ENCODE assay signal across 29 mouse cellular contexts in the genomic region with DNA sequence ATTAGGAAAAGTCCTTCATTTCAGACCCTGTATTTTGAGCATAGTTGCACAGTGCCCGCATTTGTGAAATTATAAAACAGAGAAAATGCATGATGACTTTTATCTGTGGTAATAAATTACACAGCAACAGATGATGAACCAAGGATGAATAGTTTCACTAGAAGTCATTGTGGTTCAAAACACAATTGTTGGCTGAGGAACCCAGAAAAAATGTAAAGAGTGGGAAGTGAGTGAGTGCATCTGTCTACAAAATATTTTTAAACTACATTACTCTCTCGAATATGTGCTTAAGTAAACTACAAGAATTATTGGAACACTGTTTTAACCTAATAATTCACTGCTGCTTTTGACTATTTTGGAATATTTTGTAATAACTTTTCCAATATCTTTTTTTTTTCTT.
DNase-seq lines count a peak whose midpoint lies in the region; ATAC-seq and TF ChIP-seq lines count a peak whose summit lies in the region.
"Had no signal": no experiment of that assay in that cellular context is flagged by ENCODE, and none has a peak within 500 bp of the region (broad histone marks: within the 10 kb centered on the region; RNA-seq: fewer than 3 reads in every experiment).

No protein-coding gene starts in this region.

- no peaks in the 10 kb centered on the region for H3K4me1 ChIP-seq in lung, embryonic 14.5 days (ENCODE audit: insufficient read depth)
- H3K4me1 ChIP-seq in lung, postnatal 0 days (ENCODE audit: insufficient read depth, low read depth, low read length): no peaks in the 10 kb centered on the region
- H3K4me1 ChIP-seq: embryonic facial prominence, embryonic 13.5 days; embryonic facial prominence, embryonic 15.5 days; forebrain, embryonic 10.5 days; forebrain, embryonic 12.5 days had no signal

- TF ChIP-seq CTCF in lung, embryonic 14.5 days (IDR thresholded peaks at IDR 0.05; ENCODE audit: low read depth): no peak
- TF ChIP-seq CTCF in lung, postnatal 0 days (IDR thresholded peaks at IDR 0.05): no peak

- H3K9me3 ChIP-seq in lung, embryonic 14.5 days (ENCODE audit: low read depth, low read length): no peaks in the 10 kb centered on the region
- no peaks in the 10 kb centered on the region for H3K9me3 ChIP-seq in lung, postnatal 0 days (ENCODE audit: low read length)
- H3K9me3 ChIP-seq: embryonic facial prominence, embryonic 13.5 days; embryonic facial prominence, embryonic 15.5 days; forebrain, embryonic 10.5 days; forebrain, embryonic 12.5 days; G1E had no signal

- 59% methylated on average over 2 of the region's 2 CpGs for WGBS in lung, embryonic 14.5 days
- 54% methylated on average over 2 of the region's 2 CpGs for WGBS in lung, postnatal 0 days

- H3K9ac ChIP-seq in lung, embryonic 14.5 days: no peak overlapping the region
- H3K9ac ChIP-seq in lung, postnatal 0 days (replicated peaks; ENCODE audit: low read depth): no peak overlapping the region
- H3K9ac ChIP-seq: embryonic facial prominence, embryonic 13.5 days; embryonic facial prominence, embryonic 15.5 days; forebrain, embryonic 12.5 days had no signal

- no peak overlapping the region for H3K4me3 ChIP-seq in lung, embryonic 14.5 days (ENCODE audit: low read depth, low read length)
- no peak overlapping the region for H3K4me3 ChIP-seq in lung, postnatal 0 days (ENCODE audit: low read depth, low read length)
- H3K4me3 ChIP-seq: embryonic facial prominence, embryonic 13.5 days; embryonic facial prominence, embryonic 15.5 days; erythroblast, embryonic 14.5 days; forebrain, embryonic 10.5 days; forebrain, embryonic 12.5 days had no signal

- H3K27ac ChIP-seq in lung, embryonic 14.5 days (ENCODE audit: low read depth): no peak overlapping the region
- H3K27ac ChIP-seq in lung, postnatal 0 days (ENCODE audit: low read length): no peak overlapping the region
- H3K27ac ChIP-seq: embryonic facial prominence, embryonic 13.5 days; embryonic facial prominence, embryonic 15.5 days; forebrain, embryonic 10.5 days; forebrain, embryonic 12.5 days had no signal

- ATAC-seq in frontal cortex, adult (ENCODE audit: low TSS enrichment): peak; percentile 54
- no peak for ATAC-seq in lung, embryonic 14.5 days (ENCODE audit: insufficient read depth)
- no peak; the same call in 1 of the 2 replicates for ATAC-seq in lung, postnatal 0 days
- ATAC-seq: activated CD4-positive, CD25-positive, alpha-beta regulatory T cell, adult 4 months; CD4-positive, CD25-positive, alpha-beta regulatory T cell, adult 4 months; forebrain, embryonic 14.5 days; Patski had no signal

- no peak for TF ChIP-seq EP300 in lung, postnatal 0 days (IDR thresholded peaks at IDR 0.05)

- no peak overlapping the region for H3K4me2 ChIP-seq in lung, embryonic 14.5 days
- H3K4me2 ChIP-seq in lung, postnatal 0 days (replicated peaks; ENCODE audit: low read depth, low read length): no peak overlapping the region
- H3K4me2 ChIP-seq: embryonic facial prominence, embryonic 13.5 days; embryonic facial prominence, embryonic 15.5 days; forebrain, embryonic 12.5 days had no signal

- H3K27me3 ChIP-seq in lung, embryonic 14.5 days (ENCODE audit: insufficient read depth, low read length): no peaks in the 10 kb centered on the region
- no peaks in the 10 kb centered on the region for H3K27me3 ChIP-seq in lung, postnatal 0 days (replicated peaks; ENCODE audit: insufficient read depth, low read length)
- H3K27me3 ChIP-seq: CH12.LX; embryonic facial prominence, embryonic 13.5 days; embryonic facial prominence, embryonic 15.5 days; forebrain, embryonic 12.5 days; Patski had no signal

- no peaks in the 10 kb centered on the region for H3K36me3 ChIP-seq in lung, embryonic 14.5 days (ENCODE audit: insufficient read depth)
- no peaks in the 10 kb centered on the region for H3K36me3 ChIP-seq in lung, postnatal 0 days (ENCODE audit: insufficient read depth, low read length)
- H3K36me3 ChIP-seq: embryonic facial prominence, embryonic 13.5 days; embryonic facial prominence, embryonic 15.5 days; forebrain, embryonic 10.5 days; forebrain, embryonic 12.5 days; G1E had no signal

- DNase-seq in frontal cortex, postnatal 25 days (ENCODE audit: low spot score in 2 of 2): no peak
- DNase-seq in lung, embryonic 14.5 days: peak; percentile 63
- no peak for DNase-seq in lung, postnatal 25 days (ENCODE audit: low spot score)
- peak; percentile 32 for DNase-seq in lung, postnatal 0 days (ENCODE audit: low spot score)
- DNase-seq in lung, postnatal 36 days: no peak
- no peak for DNase-seq in urinary bladder, postnatal 14 days (ENCODE audit: low spot score)
- DNase-seq: adrenal gland, adult 8-10 months; adrenal gland, postnatal 14 days; adrenal gland, postnatal 36 days; B cell, adult 2 months; cerebellum, adult 11 months; cerebellum, adult 18-20 months; cerebellum, adult 8-10 months; cerebellum, adult 9-11 months; cerebellum, postnatal 14 days; cerebellum, postnatal 36 days; embryo, embryonic 11 days had no signal

Comparison
In these comparisons a context has a peak if more than half of its experiments do, and no peak if none do; other contexts are left out.
1. DNase-seq: peak in lung, embryonic 14.5 days (single experiment) and lung, postnatal 0 days (single experiment); none in frontal cortex, postnatal 25 days (0 of 2), lung, postnatal 25 days (single experiment), lung, postnatal 36 days (single experiment) and urinary bladder, postnatal 14 days (single experiment).